Mouse (Mus musculus) cerebellum, adult 9-11 months (tissue): Measurements from ENCODE around the gene Igf1r.
A peak's percentile ranks its signal among the peaks of the same experiment; 100 is the strongest.
"Not testable (repeated sequence)": the region's sequence is repeated elsewhere in the genome, so short reads cannot be mapped to it uniquely, and the experiment has no call there.

ENCODE experiments used
- DNase-seq: peaks from one replicate; pipeline ENCODE4 v3.0.0; 2022

Igf1r gene

DNA sequence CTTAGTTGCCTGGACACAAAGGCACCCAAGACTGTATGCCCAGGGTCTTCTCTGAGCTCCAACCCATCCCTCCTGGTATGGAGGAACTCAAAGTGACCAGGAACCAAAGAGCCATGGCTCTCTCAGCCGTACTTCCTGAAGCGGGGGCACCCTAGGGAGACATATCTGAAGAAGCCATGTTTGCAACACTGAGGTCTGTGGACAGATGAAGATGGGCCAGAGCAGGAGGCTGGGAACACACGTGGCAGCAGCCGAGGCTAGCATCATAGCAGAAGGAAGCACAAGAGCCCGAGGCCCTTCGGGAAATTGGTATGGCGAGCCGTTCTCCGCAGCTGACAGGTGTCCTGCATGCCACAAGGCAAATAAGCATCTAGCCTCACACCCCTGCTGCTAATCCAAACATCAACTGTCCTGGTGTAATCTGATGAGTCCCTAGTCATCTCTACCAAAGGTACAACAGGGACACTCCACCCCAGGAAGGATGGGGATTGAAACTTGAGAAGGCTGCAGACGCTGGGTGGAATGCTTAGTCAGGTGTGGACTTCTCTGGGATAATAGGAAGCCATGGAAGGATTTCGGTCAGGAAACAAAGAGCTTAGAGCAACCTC is 286.7 kb downstream of the Igf1r start:
- DNase-seq: no peak

DNA sequence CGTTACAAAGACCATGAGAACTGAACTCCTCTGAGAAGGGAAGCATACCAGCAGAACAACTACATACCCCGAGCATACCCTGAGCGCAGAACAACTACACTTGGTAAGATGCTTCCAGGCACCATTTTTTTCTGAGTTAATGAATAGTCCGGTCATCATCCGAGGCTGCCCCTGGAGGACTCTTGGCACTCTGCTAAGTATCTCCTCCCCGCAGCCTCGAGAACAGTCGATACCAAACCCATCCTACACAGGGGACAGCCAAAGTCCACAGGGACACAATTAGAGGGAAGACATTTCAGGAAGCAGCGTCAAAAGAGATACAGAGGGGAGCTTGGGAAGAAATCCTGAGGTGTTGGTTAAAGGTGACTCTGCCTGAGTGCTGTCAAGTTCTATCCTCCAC is 288.6 kb downstream of the Igf1r start:
- DNase-seq: no peak

DNA sequence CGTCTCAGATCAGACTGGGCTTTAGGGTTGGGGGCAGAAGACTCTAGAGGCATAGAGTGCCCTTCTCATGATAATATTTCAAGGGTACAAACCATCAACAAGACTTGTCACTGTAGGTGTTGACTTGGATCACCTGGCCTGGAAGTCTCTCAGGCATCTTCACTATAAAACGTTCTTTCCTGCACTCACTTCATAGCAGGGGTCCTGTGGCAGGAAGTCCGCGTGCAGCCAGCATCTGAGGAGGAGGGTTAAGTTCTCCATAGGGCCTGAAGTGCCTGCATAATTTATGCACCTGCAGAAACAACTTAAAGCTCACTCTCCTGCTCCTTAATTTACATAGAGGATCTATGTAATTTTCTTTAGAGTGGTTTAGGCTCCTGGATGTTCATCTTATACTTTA is 293.1 kb downstream of the Igf1r start:
- DNase-seq: no peak

DNA sequence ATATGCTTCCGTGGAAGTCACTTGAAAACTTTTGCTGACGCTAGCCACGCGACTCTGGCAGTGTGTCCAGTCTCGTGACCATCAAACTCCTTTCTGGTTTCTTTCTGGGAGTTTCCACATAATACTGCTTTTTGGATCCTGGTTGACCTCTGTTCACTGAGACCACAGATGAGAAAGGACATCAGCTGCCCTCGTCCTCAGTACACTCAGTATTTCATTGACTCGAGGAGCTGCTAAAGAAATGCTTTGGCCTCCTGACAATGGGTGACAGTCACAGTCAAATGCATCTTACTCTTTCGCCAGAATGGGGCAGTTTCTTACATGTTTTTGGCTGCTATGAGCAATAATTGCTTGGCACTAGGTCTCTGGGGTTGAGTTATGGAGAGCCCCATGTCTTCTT is 293.6 kb downstream of the Igf1r start:
- no peak for DNase-seq

DNA sequence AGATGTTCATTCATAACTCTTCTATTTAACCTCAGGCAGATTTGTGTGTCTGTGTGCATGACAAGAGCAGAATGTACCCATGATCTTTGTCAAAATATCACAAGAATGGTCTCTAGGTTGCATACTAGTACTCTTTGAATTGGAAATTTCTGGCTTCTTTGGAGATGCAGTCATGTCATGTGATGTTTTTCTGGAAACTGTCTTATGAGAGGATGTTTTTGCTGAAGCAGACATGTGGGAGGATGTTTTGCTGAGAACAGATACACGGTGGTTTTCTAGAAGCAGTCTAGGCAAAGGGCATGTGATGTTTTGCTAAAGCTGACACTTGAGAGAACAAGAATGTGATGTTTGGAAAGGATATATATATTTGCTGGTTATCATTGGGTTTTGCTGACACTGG is 297.8 kb downstream of the Igf1r start:
- DNase-seq: no peak

DNA sequence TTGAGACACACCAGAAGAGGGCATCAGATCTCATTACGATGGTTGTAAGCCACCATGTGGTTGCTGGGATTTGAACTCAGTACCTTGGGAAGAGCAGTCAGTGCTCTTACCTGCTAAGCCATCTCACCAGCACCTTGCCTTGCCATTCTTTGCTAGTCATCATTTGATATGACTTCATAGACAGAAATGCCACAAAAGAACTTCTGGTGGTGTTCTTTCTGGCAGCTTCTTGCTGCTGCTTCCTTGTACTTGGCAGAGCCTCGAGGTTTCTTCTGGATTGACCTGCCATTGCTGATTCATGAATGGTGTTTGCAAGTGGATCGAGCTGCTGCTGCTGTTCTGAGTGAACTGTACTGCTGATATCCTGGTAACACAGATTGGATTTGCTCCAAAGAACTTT is 298.3 kb downstream of the Igf1r start:
- no peak for DNase-seq

DNA sequence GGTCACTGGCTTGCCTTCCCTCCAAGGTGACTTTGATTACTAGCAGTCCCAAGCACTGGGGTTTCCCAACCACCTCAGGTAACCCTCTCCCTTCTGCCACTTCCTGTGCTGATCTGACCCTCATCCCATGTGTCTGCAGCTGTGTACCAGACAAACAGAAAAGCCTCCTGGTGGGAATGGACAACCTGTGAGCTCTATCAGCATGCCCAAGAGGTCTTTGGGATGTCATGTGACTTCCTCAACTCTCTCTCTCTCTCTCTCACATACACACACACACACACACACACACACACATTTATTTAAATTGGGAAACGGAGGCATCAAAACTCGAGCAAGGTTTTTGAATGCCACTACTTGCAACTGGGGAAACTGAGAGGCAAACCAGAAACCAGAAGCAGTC is 305.1 kb downstream of the Igf1r start:
- DNase-seq: no peak

DNA sequence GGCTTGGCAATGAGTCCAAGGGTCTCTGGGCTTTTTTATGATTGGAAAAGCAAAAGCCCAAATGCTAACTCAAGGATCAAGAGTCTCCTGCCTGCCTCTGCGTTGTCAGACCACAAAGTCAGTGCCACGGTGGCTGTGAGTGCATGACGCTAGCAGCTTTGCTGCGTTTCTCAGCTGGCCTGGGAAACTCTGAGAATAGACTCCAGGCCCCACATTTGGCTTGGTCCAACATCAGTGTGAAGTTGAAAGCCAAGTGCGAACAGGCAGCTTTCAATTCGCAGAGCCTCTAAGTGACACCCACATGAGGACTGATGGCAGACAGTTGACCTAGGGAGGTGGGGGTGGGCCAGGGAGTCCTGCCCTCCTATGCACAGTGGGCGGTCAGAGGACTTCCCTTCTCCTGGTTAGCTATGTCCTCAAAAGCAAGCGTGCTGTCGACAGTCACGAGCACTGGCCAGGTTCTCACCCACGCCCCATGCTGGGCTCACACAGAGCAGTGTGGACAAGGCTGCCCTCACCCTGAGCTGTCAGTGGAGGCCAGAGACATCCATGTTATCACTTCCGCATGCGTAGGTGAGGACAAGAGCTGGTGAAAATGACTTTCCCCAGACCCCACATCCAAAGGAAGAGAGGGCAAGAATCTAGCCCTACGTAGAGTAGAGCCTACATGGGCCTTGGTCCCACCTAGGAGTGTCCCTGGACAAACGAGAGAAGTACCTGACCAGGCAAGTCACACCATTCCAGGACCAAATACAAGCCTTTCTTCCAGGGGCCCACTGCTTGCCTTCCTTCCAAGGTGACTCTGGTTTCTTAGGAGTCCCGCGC is 305.9 kb downstream of the Igf1r start:
- no peak for DNase-seq

DNA sequence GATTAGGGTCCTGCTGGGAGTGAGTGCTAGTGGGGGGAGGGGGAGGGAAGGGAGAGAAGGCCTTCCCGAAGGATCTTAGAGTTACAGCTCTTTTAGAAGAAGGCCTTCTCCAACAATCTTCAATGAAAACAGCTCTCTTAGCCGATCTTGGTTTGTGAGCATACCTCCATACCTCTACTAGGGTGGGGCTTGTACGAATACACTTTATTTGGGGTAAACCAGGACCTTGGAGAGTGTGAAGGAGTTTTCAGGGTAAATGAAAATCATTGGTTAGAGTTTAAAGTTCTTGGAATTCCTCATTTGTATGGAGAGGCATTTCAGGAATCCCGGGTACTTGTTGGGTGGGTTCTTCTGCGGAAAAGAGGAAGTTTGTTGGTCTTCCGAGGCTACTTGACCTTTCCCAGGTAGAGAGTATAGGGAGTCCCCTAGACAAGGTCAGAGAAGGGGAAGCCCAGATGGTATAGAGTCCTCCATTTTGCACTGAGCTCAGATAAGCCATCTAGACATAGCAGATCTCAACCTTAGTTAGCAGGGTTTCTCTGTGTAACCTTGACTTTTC is 307.0 kb downstream of the Igf1r start:
- no peak for DNase-seq

DNA sequence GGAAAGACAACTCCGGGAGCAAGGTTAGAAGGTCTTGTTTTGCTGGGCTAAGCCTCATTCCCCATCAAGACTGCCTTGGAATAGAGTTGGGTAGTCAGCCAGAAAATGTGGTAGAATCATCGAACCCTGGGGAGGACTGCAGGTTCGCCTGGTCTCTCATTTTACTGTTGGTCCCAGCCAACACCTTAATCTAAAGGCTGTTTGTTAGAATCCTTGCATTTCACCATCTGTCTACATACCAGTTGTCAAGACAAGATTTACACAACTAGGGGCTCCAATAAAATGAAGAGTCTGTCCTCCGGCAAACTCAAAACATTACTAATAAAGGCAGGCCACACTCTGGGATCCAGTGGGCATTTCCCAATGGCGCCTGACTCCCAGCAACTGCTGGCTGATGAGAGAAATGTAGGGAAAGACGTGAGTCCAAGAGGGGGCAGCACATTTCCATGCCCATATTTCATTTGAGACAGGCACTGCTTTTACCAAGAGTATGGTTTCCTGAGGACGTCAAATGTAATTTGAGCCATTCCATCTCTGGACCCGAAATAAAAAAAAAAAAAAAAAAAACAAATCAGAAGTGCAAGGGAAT is 310.1 kb downstream of the Igf1r start:
- no peak for DNase-seq

DNA sequence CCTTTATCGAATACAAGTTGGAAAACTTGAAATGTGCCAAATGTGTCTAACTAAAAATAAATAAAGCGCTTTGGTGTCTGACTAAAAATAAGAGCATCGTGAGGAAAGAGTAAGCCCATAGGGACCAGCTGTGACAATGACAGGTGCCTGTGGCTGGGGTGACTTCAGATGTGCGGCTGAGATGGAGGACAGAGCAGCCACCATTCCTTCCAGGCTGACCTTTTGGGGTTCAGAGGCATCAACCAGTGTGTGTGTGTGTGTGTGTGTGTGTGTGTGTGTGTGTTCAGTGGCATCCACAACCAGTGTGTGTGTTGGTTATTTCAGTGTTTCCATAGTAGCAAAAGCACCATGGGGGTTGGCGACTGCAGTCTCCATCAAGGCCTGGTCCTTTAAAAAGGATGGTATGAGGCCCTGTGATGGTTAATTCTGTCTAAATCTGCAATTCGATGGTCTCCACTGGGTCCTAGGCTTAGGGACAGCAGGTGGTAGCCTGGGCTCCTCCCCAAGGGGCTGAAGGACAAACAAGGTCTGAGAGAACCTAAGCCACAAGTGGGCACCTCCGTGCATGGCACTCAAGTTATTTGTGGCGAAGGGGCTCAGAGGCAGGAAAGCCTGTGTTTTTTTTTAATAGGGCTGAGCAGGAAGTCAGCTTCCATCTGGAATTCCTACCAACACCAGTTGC is 310.9 kb downstream of the Igf1r start:
- no peak for DNase-seq

DNA sequence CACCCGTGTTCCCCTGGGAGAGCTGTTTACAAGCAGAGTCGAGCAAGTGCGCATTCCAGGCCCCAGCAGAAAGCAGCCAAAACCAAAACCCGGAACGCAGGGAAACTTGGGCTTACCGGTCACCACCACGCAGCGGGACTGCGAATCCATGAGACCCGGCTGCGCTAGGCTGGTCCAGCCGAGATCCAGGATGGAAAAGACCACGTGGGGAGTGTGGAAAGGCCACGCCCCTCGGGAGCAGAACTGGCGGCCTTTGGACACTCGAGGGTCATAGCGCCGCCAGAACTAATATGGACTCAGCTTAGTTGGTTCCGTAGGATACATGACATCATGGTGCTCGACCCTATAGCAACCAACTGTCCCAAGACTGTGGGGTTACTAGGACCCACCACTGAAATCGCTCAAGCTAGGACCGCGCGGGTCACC is 311.4 kb downstream of the Igf1r start, which contains the start of gene Pgpep1l:
Gene Pgpep1l (minus strand): TSS at position 206 of the 426 bp plus-strand sequence.
- peak; percentile 8 for DNase-seq

DNA sequence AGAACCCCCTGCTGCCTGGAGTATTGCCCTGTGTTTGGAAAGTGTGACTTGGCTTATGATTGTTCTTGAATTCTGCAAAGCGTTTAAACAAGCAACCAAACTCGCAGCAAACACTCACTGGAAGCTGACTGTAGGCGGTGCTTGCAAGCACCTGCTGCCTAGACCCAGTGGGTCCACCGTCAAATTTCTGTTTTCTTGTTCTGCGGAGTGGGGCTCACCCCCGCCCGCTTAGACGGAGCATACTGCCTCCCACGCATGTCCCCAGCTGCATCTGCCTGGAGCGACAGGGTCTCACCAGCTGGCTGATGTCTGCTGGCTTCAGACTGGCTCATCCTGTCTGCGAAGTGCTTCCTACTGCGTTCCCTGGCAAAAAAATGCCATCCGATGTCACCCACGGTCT is 311.9 kb downstream of the Igf1r start:
- DNase-seq: no peak

DNA sequence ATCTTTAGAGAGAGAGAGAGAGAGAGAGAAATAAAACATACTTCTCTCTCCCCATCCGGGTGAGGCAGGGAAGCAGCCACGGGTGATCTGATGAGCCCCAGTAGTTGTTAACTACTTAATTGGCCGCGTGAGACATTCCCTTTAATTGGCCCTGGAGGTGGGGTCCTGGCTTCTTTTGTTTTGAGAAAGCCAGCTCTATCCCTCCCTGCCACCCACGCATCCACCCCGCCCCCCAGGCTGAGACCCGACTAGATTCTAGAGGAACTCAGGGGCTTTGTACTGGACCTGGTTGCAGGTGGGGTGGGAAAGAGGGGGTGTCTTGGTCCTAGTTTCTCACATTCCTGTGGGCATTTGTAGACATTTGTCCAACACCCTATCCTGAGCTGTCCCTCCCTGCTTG is 312.8 kb downstream of the Igf1r start:
- DNase-seq: no peak

DNA sequence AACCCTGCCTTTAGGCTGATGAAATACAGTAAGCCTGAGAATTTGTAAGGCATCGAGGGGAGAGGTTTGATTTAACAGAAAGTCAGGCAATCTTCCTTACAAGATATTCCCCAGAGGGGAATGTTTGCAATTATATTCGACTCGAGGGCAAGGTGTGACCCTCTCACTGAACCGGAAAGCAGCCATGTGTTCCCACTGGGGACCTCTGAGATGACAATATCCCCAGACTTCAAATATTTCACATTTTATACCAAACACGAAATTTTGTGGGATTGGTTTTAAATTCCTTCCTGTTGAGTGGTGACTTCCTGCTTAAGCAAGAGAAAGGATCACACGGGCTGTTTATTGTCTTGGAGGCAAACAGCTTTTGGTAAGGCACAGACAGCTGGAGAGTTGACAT is 314.1 kb downstream of the Igf1r start:
- no peak for DNase-seq

DNA sequence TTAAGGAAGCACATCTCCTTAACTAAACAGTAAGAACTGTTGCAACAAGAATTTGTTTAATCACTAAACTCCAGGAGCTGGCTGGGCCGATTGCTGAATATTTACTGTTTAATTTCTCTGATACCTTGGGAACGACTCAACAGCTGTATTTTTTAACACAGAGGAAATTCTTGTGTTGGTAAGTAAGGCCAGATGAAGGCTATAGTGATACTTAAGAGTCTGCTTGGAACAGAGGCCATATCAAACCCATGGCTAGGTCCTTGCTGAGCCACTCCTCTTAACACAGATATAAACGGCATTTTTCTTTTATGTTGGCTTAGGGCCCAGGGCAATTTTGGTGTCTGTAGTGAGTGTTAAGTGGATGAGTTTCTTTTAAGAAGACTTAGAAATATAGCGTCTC is 317.9 kb downstream of the Igf1r start:
- DNase-seq: no peak

DNA sequence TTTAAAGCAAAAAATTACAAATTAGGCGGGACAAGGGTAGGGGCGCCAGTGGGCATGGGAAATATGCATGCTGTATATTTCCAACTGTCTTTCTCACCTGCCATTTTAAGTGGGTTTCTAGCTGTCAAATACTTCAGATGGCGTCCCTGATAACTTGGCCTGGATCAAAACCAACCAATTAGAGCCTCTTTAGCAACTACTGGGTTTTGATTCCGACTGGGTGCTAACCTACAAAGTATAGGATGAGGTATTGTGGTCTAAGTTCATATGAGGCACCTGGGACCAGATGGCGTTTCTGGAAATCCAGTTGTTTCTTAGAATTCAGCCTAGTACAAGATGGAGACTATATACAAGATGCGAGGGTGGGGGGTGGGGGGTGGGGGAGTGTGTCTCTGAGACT is 319.2 kb downstream of the Igf1r start:
- no peak for DNase-seq

DNA sequence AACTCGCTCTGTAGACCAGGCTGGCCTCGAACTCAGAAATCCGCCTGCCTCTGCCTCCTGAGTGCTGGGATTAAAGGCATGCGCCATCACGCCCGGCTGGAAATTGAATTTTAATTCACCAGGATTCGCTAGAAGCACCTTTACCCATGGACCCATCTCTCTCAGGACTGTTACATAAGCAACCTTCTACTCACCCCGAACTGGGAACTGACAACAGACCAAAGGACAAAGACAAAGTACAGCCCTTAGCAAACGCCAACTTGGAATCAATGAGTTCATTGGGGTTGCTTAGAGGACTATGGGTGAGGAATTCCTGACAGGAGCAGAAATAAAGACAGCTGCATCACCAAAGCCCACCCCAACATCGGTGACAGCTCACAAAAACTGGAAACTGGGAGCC is 320.0 kb downstream of the Igf1r start:
- no peak for DNase-seq

DNA sequence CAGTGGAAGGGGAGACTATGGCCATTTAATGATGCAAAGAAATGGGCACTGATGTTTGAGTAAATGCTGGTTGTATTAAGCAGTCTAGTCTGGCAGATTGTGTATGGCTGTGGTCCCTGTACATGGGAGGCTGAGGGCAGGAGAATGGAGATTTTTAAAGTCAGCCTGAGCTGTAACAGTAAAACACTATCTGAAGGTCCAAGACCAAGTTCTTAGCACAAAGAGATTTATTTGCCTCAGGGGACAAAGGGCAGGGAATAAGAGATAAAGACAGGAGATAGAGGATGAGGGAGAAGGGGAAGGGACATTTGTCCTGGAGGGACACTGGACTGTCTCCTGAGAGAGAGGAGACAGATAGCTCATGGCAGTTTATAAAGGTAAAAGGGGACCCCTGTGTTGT is 320.9 kb downstream of the Igf1r start, which contains the start of gene Fam169b:
Gene Fam169b (plus strand): TSS at position 325 of the 400 bp plus-strand sequence.
- DNase-seq: no peak

DNA sequence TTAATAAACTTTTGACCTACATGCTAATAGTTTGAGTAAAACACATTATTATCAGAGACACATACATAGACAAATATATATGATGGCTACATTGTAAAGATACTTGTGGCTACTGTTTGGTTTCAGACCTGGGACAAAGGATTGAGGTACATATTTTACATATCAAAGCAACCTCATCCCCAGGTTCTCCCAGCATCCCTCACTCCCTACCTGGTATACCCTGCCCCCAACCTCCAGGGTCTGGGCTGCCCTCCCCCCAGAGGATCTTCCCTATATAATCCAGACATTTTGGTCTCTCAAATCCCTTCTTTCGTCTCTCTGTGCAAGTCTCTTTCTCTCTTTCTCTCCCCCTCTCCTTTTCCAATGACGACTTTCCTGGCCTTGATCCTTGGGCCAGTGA is 321.6 kb downstream of the Igf1r start:
- DNase-seq: no peak

DNA sequence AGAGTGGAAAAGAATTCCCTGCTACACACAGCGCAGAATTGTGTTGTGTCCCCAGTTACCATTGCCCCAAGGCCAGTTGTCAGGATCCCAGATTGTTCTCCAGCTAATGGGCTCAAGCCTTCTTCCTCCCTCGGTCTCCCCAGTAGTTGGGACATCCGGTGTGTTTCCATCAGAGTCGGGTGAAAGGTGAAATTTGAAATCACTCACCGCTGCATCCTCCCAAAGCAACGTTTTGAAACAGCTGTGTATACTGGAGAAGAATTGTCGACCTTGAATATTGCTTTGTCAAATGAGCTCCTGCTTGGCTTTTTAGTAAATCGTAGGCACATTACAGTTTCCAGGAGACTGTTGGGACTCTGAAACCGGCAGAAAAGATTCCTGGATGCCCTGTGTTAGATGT is 322.3 kb downstream of the Igf1r start:
- DNase-seq: no peak

DNA sequence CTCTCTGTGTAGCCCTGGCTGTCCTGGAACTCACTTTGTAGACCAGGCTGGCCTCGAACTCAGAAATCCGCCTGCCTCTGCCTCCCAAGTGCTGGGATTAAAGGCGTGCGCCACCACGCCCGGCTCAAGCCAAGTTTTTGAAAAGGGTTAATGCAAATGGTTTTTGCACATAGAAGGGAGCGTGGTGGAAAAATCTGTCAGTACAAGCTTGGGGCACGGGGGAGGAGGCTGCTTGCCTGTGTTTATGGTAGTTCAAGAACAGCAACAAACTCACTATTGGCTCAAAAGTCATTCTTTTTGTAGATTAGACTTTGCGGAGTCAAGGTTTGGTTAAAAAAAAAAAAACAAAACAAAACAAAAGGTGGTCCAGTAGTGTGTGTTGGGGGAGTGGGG is 322.8 kb downstream of the Igf1r start:
- DNase-seq: not testable (repeated sequence)
